Mouse (Mus musculus): ENCODE results near the gene Cd302. TPM values are rescaled to one million over a fixed set of nuclear protein-coding genes. Genes with fewer than 3 reads are reported as not detected.
A peak's percentile ranks its signal among the peaks of the same experiment; 100 is the strongest.

The Cd302 gene
- polyA plus RNA-seq, 1 experiment = 1.2 TPM

DNA sequence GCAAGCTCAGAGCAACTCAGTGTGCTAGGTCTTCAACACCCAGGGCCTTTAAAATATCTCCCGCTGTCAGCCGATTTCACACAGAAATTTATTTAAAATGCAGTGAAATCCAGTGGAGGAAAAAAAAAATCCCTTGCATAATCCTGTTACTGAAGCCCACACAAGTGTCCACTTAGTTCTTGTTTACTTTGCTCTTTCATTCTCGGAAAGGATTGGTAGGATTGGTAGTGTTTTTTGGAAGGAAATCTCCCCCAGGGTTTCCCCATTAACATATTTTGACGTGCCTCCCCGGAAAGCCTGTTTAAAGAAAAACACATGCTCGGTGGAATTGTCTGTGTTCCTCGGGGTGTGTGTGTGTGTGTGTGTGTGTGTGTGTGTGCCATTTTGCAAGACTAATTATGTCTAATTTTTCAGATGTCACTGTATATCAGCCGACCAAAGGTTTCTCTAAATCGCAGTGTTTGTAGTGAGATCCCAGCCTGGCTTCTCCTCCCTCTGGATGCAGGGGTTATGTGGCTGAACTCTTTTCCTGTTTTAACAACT lies 1.0 kb downstream of the Cd302 start:
- Histone ChIP-seq H3K4me3 (no peak overlapping the region), H3ac (ENCODE audit: control insufficient read depth, insufficient read length) (no peak overlapping the region), H3K4me2 (ENCODE audit: low read depth) (peak overlapping the region; percentile 15), H3K36me3 (ENCODE audit: control insufficient read depth, insufficient read depth) (no peaks in the 10 kb centered on the region), H3K27me3 (ENCODE audit: control insufficient read depth, insufficient read depth, insufficient read length) (peaks cover 8% of the 10 kb centered on the region), H3K79me2 (ENCODE audit: control insufficient read depth, insufficient read depth) (no peaks in the 10 kb centered on the region)
- TF ChIP-seq MAX (IDR thresholded peaks at IDR 0.05; ENCODE audit: low read depth) = no peak
- TF ChIP-seq SRF (IDR thresholded peaks at IDR 0.05; ENCODE audit: control insufficient read depth, insufficient read length, low read depth) = no peak
- TF ChIP-seq REST (IDR thresholded peaks at IDR 0.05; ENCODE audit: insufficient read depth, insufficient read length) = no peak
- TF ChIP-seq TCF3 (IDR thresholded peaks at IDR 0.05; ENCODE audit: insufficient read length, low read depth) = no peak
- no peak for TF ChIP-seq CEBPB (IDR thresholded peaks at IDR 0.05; ENCODE audit: insufficient read depth, poor library complexity, severe bottlenecking)
- TF ChIP-seq POLR2AphosphoS2 (IDR thresholded peaks at IDR 0.05; ENCODE audit: insufficient read length, low read depth) = no peak
- TF ChIP-seq MYOD1 (IDR thresholded peaks at IDR 0.05; ENCODE audit: control insufficient read depth in 1 of 3, insufficient read length in 2 of 3, low read depth in 2 of 3) = no peak
- no peak for TF ChIP-seq USF1 (IDR thresholded peaks at IDR 0.05; ENCODE audit: low read depth)
- TF ChIP-seq MYOG (IDR thresholded peaks at IDR 0.05; ENCODE audit: control insufficient read depth in 1 of 3, insufficient read depth in 1 of 3, insufficient read length in 2 of 3, low read depth in 2 of 3) = no peak
- TF ChIP-seq POLR2A (IDR thresholded peaks at IDR 0.05; ENCODE audit: insufficient read length, low read depth) = no peak
- no peak for TF ChIP-seq TCF12 (IDR thresholded peaks at IDR 0.05; ENCODE audit: insufficient read depth, poor library complexity, severe bottlenecking)
- no peak for TF ChIP-seq E2F4 (IDR thresholded peaks at IDR 0.05; ENCODE audit: insufficient read depth)

DNA sequence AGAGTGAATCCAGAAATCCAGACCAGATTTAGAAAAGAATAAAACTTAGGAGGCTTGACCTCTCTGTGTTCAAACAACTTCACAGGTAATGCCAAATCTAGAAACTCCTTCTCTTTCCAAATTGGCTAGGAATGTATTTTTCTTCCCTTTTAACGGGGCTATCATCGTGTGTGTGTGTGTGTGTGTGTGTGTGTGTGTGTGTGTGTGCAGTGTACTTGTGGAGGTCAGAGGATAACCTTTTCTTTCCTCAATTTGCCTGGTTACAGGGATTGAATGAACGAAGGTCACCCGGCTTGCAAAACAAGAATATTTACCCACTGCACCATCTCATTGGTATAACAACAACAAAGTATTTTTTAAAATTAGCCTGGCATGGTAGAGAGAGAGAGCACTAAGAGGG lies 1.7 kb downstream of the Cd302 start:
- no peak overlapping the region for H3K4me2 ChIP-seq (ENCODE audit: low read depth)
- H3K4me3 ChIP-seq = no peak overlapping the region
- H3K36me3 ChIP-seq (ENCODE audit: control insufficient read depth, insufficient read depth) = no peaks in the 10 kb centered on the region
- TF ChIP-seq MAX (IDR thresholded peaks at IDR 0.05; ENCODE audit: low read depth) (no peak), TCF3 (IDR thresholded peaks at IDR 0.05; ENCODE audit: insufficient read length, low read depth) (no peak), REST (IDR thresholded peaks at IDR 0.05; ENCODE audit: insufficient read depth, insufficient read length) (no peak), USF1 (IDR thresholded peaks at IDR 0.05; ENCODE audit: low read depth) (no peak), POLR2AphosphoS2 (IDR thresholded peaks at IDR 0.05; ENCODE audit: insufficient read length, low read depth) (no peak), MYOD1 (IDR thresholded peaks at IDR 0.05; ENCODE audit: control insufficient read depth in 1 of 3, insufficient read length in 2 of 3, low read depth in 2 of 3) (no peak), SRF (IDR thresholded peaks at IDR 0.05; ENCODE audit: control insufficient read depth, insufficient read length, low read depth) (no peak), MYOG (IDR thresholded peaks at IDR 0.05; ENCODE audit: control insufficient read depth in 1 of 3, insufficient read depth in 1 of 3, insufficient read length in 2 of 3, low read depth in 2 of 3) (no peak)
- peaks cover 8% of the 10 kb centered on the region for H3K27me3 ChIP-seq (ENCODE audit: control insufficient read depth, insufficient read depth, insufficient read length)
- no peaks in the 10 kb centered on the region for H3K79me2 ChIP-seq (ENCODE audit: control insufficient read depth, insufficient read depth)
- no peak overlapping the region for H3ac ChIP-seq (ENCODE audit: control insufficient read depth, insufficient read length)

DNA sequence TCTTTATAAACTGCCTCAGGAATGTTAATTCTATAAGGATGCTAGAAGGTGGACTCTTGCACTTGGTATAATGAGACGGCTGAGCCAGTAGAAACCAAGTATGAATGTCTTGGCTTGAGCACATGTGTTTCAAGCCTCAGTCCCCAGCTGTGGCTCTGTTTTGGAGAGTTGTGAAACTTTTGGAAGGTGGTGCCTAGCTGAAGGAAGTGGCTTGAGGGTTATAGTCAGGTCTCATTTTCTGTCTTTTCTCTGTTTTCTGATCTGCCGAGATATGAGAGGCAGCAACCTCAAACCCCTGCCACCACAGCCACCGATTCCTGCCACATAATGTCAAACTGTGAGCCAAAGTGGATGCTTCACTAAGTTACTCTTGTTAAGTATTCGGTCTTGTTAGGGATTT lies 5.7 kb downstream of the Cd302 start:
- no peak overlapping the region for H3ac ChIP-seq (ENCODE audit: control insufficient read depth, insufficient read length)
- H3K4me2 ChIP-seq (ENCODE audit: low read depth) = no peak overlapping the region
- no peaks in the 10 kb centered on the region for H3K36me3 ChIP-seq (ENCODE audit: control insufficient read depth, insufficient read depth)
- no peak overlapping the region for H3K4me3 ChIP-seq
- peaks cover under 1% of the 10 kb centered on the region for H3K27me3 ChIP-seq (ENCODE audit: control insufficient read depth, insufficient read depth, insufficient read length)
- H3K79me2 ChIP-seq (ENCODE audit: control insufficient read depth, insufficient read depth) = no peaks in the 10 kb centered on the region
- no peak for TF ChIP-seq MYOD1 (IDR thresholded peaks at IDR 0.05; ENCODE audit: control insufficient read depth in 1 of 3, insufficient read length in 2 of 3, low read depth in 2 of 3)
- TF ChIP-seq E2F4 (IDR thresholded peaks at IDR 0.05; ENCODE audit: insufficient read depth) = no peak
- TF ChIP-seq TCF3 (IDR thresholded peaks at IDR 0.05; ENCODE audit: insufficient read length, low read depth) = no peak
- no peak for TF ChIP-seq MAX (IDR thresholded peaks at IDR 0.05; ENCODE audit: low read depth)
- TF ChIP-seq CEBPB (IDR thresholded peaks at IDR 0.05; ENCODE audit: insufficient read depth, poor library complexity, severe bottlenecking) = no peak
- TF ChIP-seq POLR2AphosphoS2 (IDR thresholded peaks at IDR 0.05; ENCODE audit: insufficient read length, low read depth) = no peak
- TF ChIP-seq POLR2A (IDR thresholded peaks at IDR 0.05; ENCODE audit: insufficient read length, low read depth) = no peak
- TF ChIP-seq SRF (IDR thresholded peaks at IDR 0.05; ENCODE audit: control insufficient read depth, insufficient read length, low read depth) = no peak
- no peak for TF ChIP-seq MYOG (IDR thresholded peaks at IDR 0.05; ENCODE audit: control insufficient read depth in 1 of 3, insufficient read depth in 1 of 3, insufficient read length in 2 of 3, low read depth in 2 of 3)
- TF ChIP-seq TCF12 (IDR thresholded peaks at IDR 0.05; ENCODE audit: insufficient read depth, poor library complexity, severe bottlenecking) = no peak
- no peak for TF ChIP-seq REST (IDR thresholded peaks at IDR 0.05; ENCODE audit: insufficient read depth, insufficient read length)
- no peak for TF ChIP-seq USF1 (IDR thresholded peaks at IDR 0.05; ENCODE audit: low read depth)

DNA sequence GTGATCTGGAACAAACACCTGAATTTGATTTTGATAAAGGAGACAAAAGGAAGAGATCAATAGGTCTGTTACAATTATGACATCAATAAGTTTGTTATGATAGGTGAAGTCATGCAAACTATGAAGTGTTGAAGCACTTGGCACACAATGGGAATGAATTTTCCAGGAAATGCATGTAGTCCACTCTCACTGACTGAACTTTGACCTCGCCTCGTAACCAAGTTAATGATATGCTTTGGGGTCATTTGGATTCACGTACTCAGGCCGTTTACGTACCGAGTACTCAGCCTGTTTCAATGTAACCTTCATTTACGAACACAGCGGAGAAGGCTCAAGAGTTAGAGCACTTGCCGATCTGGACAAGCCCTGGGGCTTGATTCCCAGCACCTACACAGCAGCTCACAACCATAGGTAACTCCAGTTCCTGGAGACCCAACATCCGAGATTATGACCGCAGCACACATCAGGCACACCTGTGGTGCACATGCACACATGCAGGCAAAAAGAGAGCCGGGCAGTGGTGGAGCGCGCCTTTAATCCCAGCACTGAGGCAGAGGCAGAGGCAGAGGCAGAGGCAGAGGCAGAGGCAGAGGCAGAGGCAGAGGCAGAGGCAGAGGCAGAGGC lies 14.3 kb downstream of the Cd302 start:
- no peaks in the 10 kb centered on the region for H3K79me2 ChIP-seq (ENCODE audit: control insufficient read depth, insufficient read depth)
- TF ChIP-seq TCF3 (IDR thresholded peaks at IDR 0.05; ENCODE audit: insufficient read length, low read depth) (no peak), MAX (IDR thresholded peaks at IDR 0.05; ENCODE audit: low read depth) (no peak), SRF (IDR thresholded peaks at IDR 0.05; ENCODE audit: control insufficient read depth, insufficient read length, low read depth) (no peak), MYOD1 (IDR thresholded peaks at IDR 0.05; ENCODE audit: control insufficient read depth in 1 of 3, insufficient read length in 2 of 3, low read depth in 2 of 3) (no peak), TCF12 (IDR thresholded peaks at IDR 0.05; ENCODE audit: insufficient read depth, poor library complexity, severe bottlenecking) (no peak), POLR2AphosphoS2 (IDR thresholded peaks at IDR 0.05; ENCODE audit: insufficient read length, low read depth) (no peak), USF1 (IDR thresholded peaks at IDR 0.05; ENCODE audit: low read depth) (no peak), E2F4 (IDR thresholded peaks at IDR 0.05; ENCODE audit: insufficient read depth) (no peak), POLR2A (IDR thresholded peaks at IDR 0.05; ENCODE audit: insufficient read length, low read depth) (no peak), REST (IDR thresholded peaks at IDR 0.05; ENCODE audit: insufficient read depth, insufficient read length) (no peak), MYOG (IDR thresholded peaks at IDR 0.05; ENCODE audit: control insufficient read depth in 1 of 3, insufficient read depth in 1 of 3, insufficient read length in 2 of 3, low read depth in 2 of 3) (no peak), CEBPB (IDR thresholded peaks at IDR 0.05; ENCODE audit: insufficient read depth, poor library complexity, severe bottlenecking) (no peak)

More for the DNA sequence above, 14.3 kb downstream of the Cd302 start:
- Histone ChIP-seq H3K4me2 (ENCODE audit: low read depth) (no peak overlapping the region), H3ac (ENCODE audit: control insufficient read depth, insufficient read length) (no peak overlapping the region), H3K36me3 (ENCODE audit: control insufficient read depth, insufficient read depth) (no peaks in the 10 kb centered on the region), H3K27me3 (ENCODE audit: control insufficient read depth, insufficient read depth, insufficient read length) (no peaks in the 10 kb centered on the region), H3K4me3 (no peak overlapping the region)
